Mouse (Mus musculus) limb, embryonic 14.5 days (tissue): ENCODE measurements around the gene Foxo4. TPM values are rescaled to one million over a fixed set of nuclear protein-coding genes. Genes with fewer than 3 reads are reported as not detected.

Source experiments
- ATAC-seq: fragments of 200-750 bp; cut with Nextera tagmentation; 2 replicates; pipeline ENCODE4 v1.8.0; 2017; ENCODE audit warnings: low read depth, moderate number of reproducible peaks, moderate TSS enrichment; ENCODE audit not compliant: low FRiP score
- DNase-seq: peaks from one replicate; pipeline ENCODE4 v3.0.0-alpha.2; 2015; ENCODE audit warnings: low spot score
- H3K27ac ChIP-seq: fragments of 300-500 bp; sonication (generic); replicated peaks from 2 replicates; pipeline ENCODE4 v1.5.1; 2014; ENCODE audit warnings: low read depth, mild to moderate bottlenecking, low read length, moderate library complexity, mixed read lengths
- H3K27me3 ChIP-seq: fragments of 300-500 bp; sonication (generic); 2 replicates; pipeline ENCODE4 v1.6.1; 2014; ENCODE audit warnings: low read length, mixed read lengths; ENCODE audit not compliant: control insufficient read depth, insufficient read depth
- H3K36me3 ChIP-seq: fragments of 300-500 bp; sonication (generic); 2 replicates; pipeline ENCODE4 v1.6.1; 2014; ENCODE audit warnings: mild to moderate bottlenecking, low read length, moderate library complexity, mixed read lengths; ENCODE audit not compliant: control insufficient read depth, insufficient read depth
- H3K4me1 ChIP-seq: fragments of 300-500 bp; sonication (generic); 2 replicates; pipeline ENCODE4 v1.6.1; 2014; ENCODE audit warnings: antibody characterized with exemption, low read length, mixed read lengths; ENCODE audit not compliant: control insufficient read depth, insufficient read depth
- H3K4me2 ChIP-seq: fragments of 300-500 bp; sonication (generic); replicated peaks from 2 replicates; pipeline ENCODE4 v1.6.1; 2014; ENCODE audit warnings: low read depth, mild to moderate bottlenecking, low read length, moderate library complexity; ENCODE audit not compliant: severe bottlenecking
- H3K4me3 ChIP-seq: fragments of 300-500 bp; sonication (generic); replicated peaks from 2 replicates; pipeline ENCODE4 v1.5.1; 2014; ENCODE audit warnings: low read length
- H3K9ac ChIP-seq: fragments of 300-500 bp; sonication (generic); 2 replicates; pipeline ENCODE4 v1.6.1; 2014; ENCODE audit warnings: mild to moderate bottlenecking, low read depth, low read length, moderate library complexity; ENCODE audit not compliant: severe bottlenecking
- H3K9me3 ChIP-seq: fragments of 300-500 bp; sonication (generic); 2 replicates; pipeline ENCODE4 v1.6.1; 2016; ENCODE audit warnings: low read length; ENCODE audit not compliant: control insufficient read depth
- POLR2A ChIP-seq: fragments of 200-500 bp; IDR thresholded peaks from 2 replicates; pipeline ENCODE4 v1.8.0; 2012; ENCODE audit warnings: inconsistent platforms, mild to moderate bottlenecking, moderate library complexity, borderline replicate concordance; ENCODE audit not compliant: insufficient read depth, insufficient read length; ENCODE audit errors: extremely low read depth
- WGBS: fragments of 180-500 bp; shearing (Covaris S2); extraction: QIAGEN DNeasy Blood & Tissue Kit; methylation state at CpG from one replicate; pipeline ENCODE4 v1.1.7; 2014; 5-methylcytosine and 5-hydroxymethylcytosine counted together
- polyA plus RNA-seq, 2 experiments: library from polyadenylated mRNA; depleted of rRNA in 1 of 2; stranded (reverse) in 1 of 2; unstranded in 1 of 2; fragments of >200 nt; fragmentation: Nextera tagmentation in 1 of 2; extraction: Ambion mirVana in 1 of 2; gene quantifications; 2 replicates each; pipeline versions ENCODE4 v1.2.1 to v1.2.3; 2012 to 2014

Foxo4 gene
- polyA plus RNA-seq, 2 experiments = 5.6 to 48.1 TPM

DNA sequence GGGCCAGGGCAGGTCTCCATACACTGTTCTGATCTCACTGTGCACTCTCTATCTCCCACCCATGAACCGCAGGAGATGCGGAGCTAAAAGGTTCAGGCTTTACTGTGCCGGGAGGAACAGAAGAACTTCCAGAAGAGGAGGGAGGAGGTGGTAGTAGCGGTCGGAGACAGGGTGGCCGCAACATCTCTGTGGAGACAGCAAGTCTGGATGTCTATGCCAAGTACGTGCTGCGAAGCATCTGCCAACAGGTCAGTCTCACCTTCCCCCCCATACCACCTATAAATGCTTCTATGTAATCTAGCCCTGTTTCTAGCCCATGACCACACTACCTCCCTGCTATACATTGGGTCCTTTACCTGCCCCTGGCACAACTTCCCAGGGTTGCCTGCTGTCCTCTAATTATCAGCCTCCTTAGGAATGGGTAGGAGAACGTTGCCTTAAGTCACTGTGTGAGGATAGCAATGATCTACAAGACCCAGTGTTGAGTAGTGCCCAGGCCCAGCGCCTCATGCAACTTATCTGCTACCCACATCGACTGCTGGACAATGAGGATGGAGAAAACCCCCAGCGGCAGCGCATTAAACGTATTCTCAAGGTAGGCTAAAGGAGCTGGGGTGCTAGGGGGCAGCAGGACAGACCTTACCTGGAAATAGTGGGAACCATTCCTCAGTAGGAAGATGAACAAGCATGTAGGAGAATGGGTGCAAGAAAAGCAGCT is 31.8 kb downstream of the Foxo4 start:
- Histone ChIP-seq H3K27me3 (no peaks in the 10 kb centered on the region; the same call in 1 of the 2 replicates), H3K4me2 (no peak overlapping the region), H3K4me3 (no peak overlapping the region), H3K27ac (no peak overlapping the region), H3K4me1 (no peaks in the 10 kb centered on the region), H3K36me3 (peaks cover 73% of the 10 kb centered on the region), H3K9ac (no peak overlapping the region), H3K9me3 (no peaks in the 10 kb centered on the region)
- whole genome bisulfite sequencing = 89% methylated on average over 14 of the region's 14 CpGs
- no peak for ATAC-seq
- DNase-seq = no peak
- TF ChIP-seq POLR2A = no peak

DNA sequence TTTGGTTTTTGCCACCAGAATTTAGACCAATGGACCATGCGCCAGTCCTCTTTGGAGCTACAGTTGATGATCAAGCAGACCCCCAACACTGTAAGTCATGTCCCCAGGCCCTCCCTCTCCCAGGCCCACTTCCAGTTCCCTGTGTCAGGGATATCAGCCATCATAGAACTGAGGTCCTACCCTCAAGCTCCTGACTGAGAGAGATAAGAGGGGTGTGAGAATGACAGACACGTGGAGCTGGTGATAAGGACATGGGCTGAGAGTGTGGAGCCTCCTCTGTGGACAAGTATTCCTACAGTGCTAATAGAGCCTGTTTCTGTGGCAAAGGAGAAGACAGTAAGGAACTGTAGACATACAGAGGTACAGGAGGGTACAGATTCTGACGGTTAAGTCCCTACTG is 33.2 kb downstream of the Foxo4 start:
- peaks cover 77% of the 10 kb centered on the region for H3K36me3 ChIP-seq
- no peak overlapping the region for H3K4me3 ChIP-seq
- H3K9me3 ChIP-seq = no peaks in the 10 kb centered on the region
- no peak overlapping the region for H3K4me2 ChIP-seq
- H3K4me1 ChIP-seq = no peaks in the 10 kb centered on the region
- no peak overlapping the region for H3K27ac ChIP-seq
- DNase-seq (no peak), ATAC-seq (no peak)
- 90% methylated on average over 3 of the region's 3 CpGs for WGBS
- H3K27me3 ChIP-seq = no peaks in the 10 kb centered on the region; the same call in 1 of the 2 replicates
- no peak for TF ChIP-seq POLR2A
- H3K9ac ChIP-seq = no peak overlapping the region

DNA sequence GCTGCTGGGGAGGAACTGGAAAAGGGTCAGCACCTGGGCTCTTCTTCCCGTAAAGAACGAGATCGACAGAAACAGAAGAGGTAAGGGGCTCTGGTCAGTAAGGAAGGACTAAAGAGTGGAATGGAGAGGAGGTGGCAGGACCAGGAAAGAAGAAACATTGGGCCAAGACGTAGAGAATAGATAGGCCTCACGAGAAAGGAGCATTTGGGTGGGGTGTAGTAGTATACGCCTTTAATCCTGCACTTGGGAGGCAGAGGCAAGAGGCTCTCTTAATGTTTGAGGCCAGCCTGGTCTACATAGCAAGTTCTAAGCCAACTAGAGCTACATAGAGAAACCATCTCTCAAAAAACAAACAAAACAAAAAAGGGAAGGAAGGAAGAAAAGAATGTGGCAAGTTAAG is 34.1 kb downstream of the Foxo4 start:
- TF ChIP-seq POLR2A = no peak
- ATAC-seq (no peak), DNase-seq (no peak)
- H3K4me3 ChIP-seq = no peak overlapping the region
- 92% methylated on average over 6 of the region's 6 CpGs for WGBS
- no peak overlapping the region for H3K9ac ChIP-seq
- no peaks in the 10 kb centered on the region for H3K4me1 ChIP-seq
- H3K9me3 ChIP-seq = no peaks in the 10 kb centered on the region
- H3K4me2 ChIP-seq = no peak overlapping the region
- H3K36me3 ChIP-seq = peaks cover 78% of the 10 kb centered on the region
- H3K27ac ChIP-seq = no peak overlapping the region
- H3K27me3 ChIP-seq = no peaks in the 10 kb centered on the region; the same call in 1 of the 2 replicates

DNA sequence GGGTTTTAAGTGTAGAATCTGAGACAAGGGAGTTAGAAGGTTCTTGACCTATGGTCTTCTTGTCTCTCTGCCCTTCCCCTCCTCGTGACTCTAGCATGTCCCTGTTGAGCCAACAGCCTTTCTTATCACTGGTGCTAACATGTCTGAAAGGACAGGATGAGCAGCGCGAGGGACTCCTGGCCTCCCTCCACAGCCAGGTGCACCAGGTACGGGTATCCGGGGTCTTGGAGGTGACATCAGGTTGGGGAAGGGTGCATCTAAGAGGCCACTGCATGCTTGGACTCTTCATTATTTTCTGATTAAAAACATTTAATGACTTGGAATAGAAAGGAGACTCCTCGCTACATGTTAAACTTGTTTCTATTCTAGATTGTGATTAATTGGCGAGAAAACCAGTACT is 34.7 kb downstream of the Foxo4 start:
- H3K4me2 ChIP-seq = no peak overlapping the region
- no peak overlapping the region for H3K4me3 ChIP-seq
- H3K9me3 ChIP-seq = no peaks in the 10 kb centered on the region
- no peaks in the 10 kb centered on the region for H3K4me1 ChIP-seq
- H3K27me3 ChIP-seq = no peaks in the 10 kb centered on the region; the same call in 1 of the 2 replicates
- ATAC-seq (no peak), DNase-seq (no peak)
- no peak overlapping the region for H3K9ac ChIP-seq
- 85% methylated on average over 7 of the region's 7 CpGs for WGBS
- no peak overlapping the region for H3K27ac ChIP-seq
- no peak for TF ChIP-seq POLR2A
- H3K36me3 ChIP-seq = peaks cover 78% of the 10 kb centered on the region

DNA sequence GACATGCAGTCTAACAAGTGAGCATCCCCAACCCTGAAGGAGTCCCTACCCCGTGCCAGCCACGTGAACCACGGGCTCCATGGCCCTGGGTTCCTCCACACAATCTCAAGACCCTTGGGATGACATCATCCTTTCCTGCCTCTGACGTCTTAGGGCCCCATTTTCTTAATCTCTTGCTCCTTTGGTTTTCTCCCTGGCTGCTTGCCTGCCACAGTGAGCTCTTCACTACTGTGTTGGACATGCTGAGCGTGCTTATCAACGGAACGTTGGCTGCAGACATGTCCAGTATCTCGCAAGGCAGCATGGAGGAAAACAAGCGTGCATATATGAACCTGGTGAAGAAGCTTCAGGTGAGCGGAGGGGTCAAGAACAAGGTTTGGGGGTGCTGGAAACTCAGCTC is 35.8 kb downstream of the Foxo4 start:
- ATAC-seq = no peak
- no peak for TF ChIP-seq POLR2A
- H3K27ac ChIP-seq = no peak overlapping the region
- 83% methylated on average over 10 of the region's 10 CpGs for whole genome bisulfite sequencing
- H3K9me3 ChIP-seq = no peaks in the 10 kb centered on the region
- peaks cover 81% of the 10 kb centered on the region for H3K36me3 ChIP-seq
- no peak overlapping the region for H3K4me2 ChIP-seq
- no peak overlapping the region for H3K4me3 ChIP-seq
- DNase-seq = no peak
- H3K9ac ChIP-seq = no peak overlapping the region
- no peaks in the 10 kb centered on the region for H3K4me1 ChIP-seq
- H3K27me3 ChIP-seq = no peaks in the 10 kb centered on the region; the same call in 1 of the 2 replicates
